Mouse (Mus musculus) myocyte (in vitro differentiated cells): ENCODE measurements around the gene Atp2b2.

Experiments used
- MAX ChIP-seq: IDR thresholded peaks from one replicate; pipeline ENCODE4 v1.6.1; 2011; ENCODE audit warnings: low read depth, mild to moderate bottlenecking, control low read depth
- POLR2A ChIP-seq: IDR thresholded peaks from one replicate; pipeline ENCODE4 v1.6.1; 2011; ENCODE audit warnings: low read depth, mild to moderate bottlenecking, control low read depth, moderate library complexity; ENCODE audit not compliant: insufficient read length
- POLR2AphosphoS2 ChIP-seq: IDR thresholded peaks from one replicate; pipeline ENCODE4 v1.6.1; 2011; ENCODE audit warnings: low read depth, control low read depth; ENCODE audit not compliant: insufficient read length

GRCm38 (mm10) chr6:113941324-113941723 is 101.1 kb downstream of the Atp2b2 start:
- TF ChIP-seq POLR2A = no peak
- TF ChIP-seq MAX = no peak
- no peak for TF ChIP-seq POLR2AphosphoS2
